Mouse (Mus musculus): ENCODE measurements around the gene Bche. TPM values are rescaled to one million over a fixed set of nuclear protein-coding genes. Genes with fewer than 3 reads are reported as not detected.

Bche gene
- polyA plus RNA-seq, 1 experiment from 2014 or later = 8.0 TPM

GRCm38 (mm10) chr3:73667245-73668131 is 40.7 kb downstream of the Bche start:
- Histone ChIP-seq H3K4me3 (ENCODE audit: low read depth, low read length) (no peak overlapping the region), H3K27me3 (ENCODE audit: insufficient read depth, low read length) (no peaks in the 10 kb centered on the region), H3K36me3 (ENCODE audit: insufficient read depth) (no peaks in the 10 kb centered on the region), H3K4me2 (no peak overlapping the region), H3K9me3 (ENCODE audit: low read depth, low read length) (no peaks in the 10 kb centered on the region), H3K9ac (no peak overlapping the region), H3K27ac (ENCODE audit: low read depth) (no peak overlapping the region; the same call in 1 of the 2 replicates), H3K4me1 (ENCODE audit: insufficient read depth) (no peaks in the 10 kb centered on the region; the same call in 1 of the 2 replicates)
- no peak for TF ChIP-seq CTCF (IDR thresholded peaks at IDR 0.05; ENCODE audit: low read depth)
- peak; percentile 77 for DNase-seq
- peak; percentile 90 for ATAC-seq (ENCODE audit: insufficient read depth)
- WGBS = 53% methylated on average over 3 of the region's 3 CpGs

- Histone ChIP-seq H3K9ac (no peak overlapping the region), H3K36me3 (ENCODE audit: insufficient read depth) (no peaks in the 10 kb centered on the region), H3K27me3 (ENCODE audit: insufficient read depth, low read length) (no peaks in the 10 kb centered on the region), H3K27ac (ENCODE audit: low read depth) (no peak overlapping the region), H3K9me3 (ENCODE audit: low read depth, low read length) (no peaks in the 10 kb centered on the region), H3K4me2 (no peak overlapping the region), H3K4me1 (ENCODE audit: insufficient read depth) (no peaks in the 10 kb centered on the region), H3K4me3 (ENCODE audit: low read depth, low read length) (no peak overlapping the region)
- TF ChIP-seq CTCF (IDR thresholded peaks at IDR 0.05; ENCODE audit: low read depth) = no peak
- DNase-seq = no peak
- no peak for ATAC-seq (ENCODE audit: insufficient read depth)
Measured at GRCm38 (mm10) chr3:73650281-73650680, 57.9 kb downstream of the Bche start.

GRCm38 (mm10) chr3:73647064-73647463 is 61.2 kb downstream of the Bche start:
- H3K27me3 ChIP-seq (ENCODE audit: insufficient read depth, low read length) = no peaks in the 10 kb centered on the region
- no peaks in the 10 kb centered on the region for H3K4me1 ChIP-seq (ENCODE audit: insufficient read depth)
- 80% methylated on average over 2 of the region's 2 CpGs for WGBS
- no peak overlapping the region for H3K9ac ChIP-seq
- no peak overlapping the region for H3K4me3 ChIP-seq (ENCODE audit: low read depth, low read length)
- H3K9me3 ChIP-seq (ENCODE audit: low read depth, low read length) = no peaks in the 10 kb centered on the region
- H3K36me3 ChIP-seq (ENCODE audit: insufficient read depth) = no peaks in the 10 kb centered on the region
- ATAC-seq (ENCODE audit: insufficient read depth) (no peak), DNase-seq (no peak)
- no peak overlapping the region for H3K4me2 ChIP-seq
- no peak overlapping the region for H3K27ac ChIP-seq (ENCODE audit: low read depth)
- TF ChIP-seq CTCF (IDR thresholded peaks at IDR 0.05; ENCODE audit: low read depth) = no peak

- TF ChIP-seq CTCF (IDR thresholded peaks at IDR 0.05; ENCODE audit: low read depth) = no peak
- H3K9me3 ChIP-seq (ENCODE audit: low read depth, low read length) = no peaks in the 10 kb centered on the region
- WGBS = 59% methylated on average over 2 of the region's 2 CpGs
- no peak overlapping the region for H3K4me3 ChIP-seq (ENCODE audit: low read depth, low read length)
- no peaks in the 10 kb centered on the region for H3K4me1 ChIP-seq (ENCODE audit: insufficient read depth)
- no peak for ATAC-seq (ENCODE audit: insufficient read depth)
- no peak overlapping the region for H3K9ac ChIP-seq
- H3K4me2 ChIP-seq = no peak overlapping the region
- no peak overlapping the region for H3K27ac ChIP-seq (ENCODE audit: low read depth)
- DNase-seq = no peak
- no peaks in the 10 kb centered on the region for H3K27me3 ChIP-seq (ENCODE audit: insufficient read depth, low read length)
- H3K36me3 ChIP-seq (ENCODE audit: insufficient read depth) = no peaks in the 10 kb centered on the region
Measured at GRCm38 (mm10) chr3:73611421-73611820, 96.8 kb downstream of the Bche start.

GRCm38 (mm10) chr3:73591757-73592533 is 116.3 kb downstream of the Bche start:
- TF ChIP-seq CTCF (IDR thresholded peaks at IDR 0.05; ENCODE audit: low read depth) = no peak
- H3K9me3 ChIP-seq (ENCODE audit: low read depth, low read length) = no peaks in the 10 kb centered on the region
- DNase-seq (no peak), ATAC-seq (ENCODE audit: insufficient read depth) (no peak)
- H3K9ac ChIP-seq = no peak overlapping the region
- no peak overlapping the region for H3K27ac ChIP-seq (ENCODE audit: low read depth)
- H3K4me3 ChIP-seq (ENCODE audit: low read depth, low read length) = no peak overlapping the region
- H3K4me2 ChIP-seq = no peak overlapping the region
- H3K36me3 ChIP-seq (ENCODE audit: insufficient read depth) = no peaks in the 10 kb centered on the region
- H3K27me3 ChIP-seq (ENCODE audit: insufficient read depth, low read length) = no peaks in the 10 kb centered on the region
- no peaks in the 10 kb centered on the region for H3K4me1 ChIP-seq (ENCODE audit: insufficient read depth)
- WGBS = 77% methylated on average over 5 of the region's 5 CpGs
